Mouse (Mus musculus) E14TG2a.4 (cell line): Measurements from ENCODE around the gene Trappc12.

Experiments
- CTCF ChIP-seq: conservative IDR thresholded peaks from 2 replicates; pipeline ENCODE4 v1.5.1; 2014; ENCODE audit warnings: low read length
- NANOG ChIP-seq: IDR thresholded peaks from 2 replicates; pipeline ENCODE4 v1.6.1; 2014; ENCODE audit warnings: borderline replicate concordance, low read length, mixed read lengths
- POU5F1 ChIP-seq: IDR thresholded peaks from 2 replicates; pipeline ENCODE4 v1.6.1; 2014; ENCODE audit warnings: low read length, borderline replicate concordance

DNA sequence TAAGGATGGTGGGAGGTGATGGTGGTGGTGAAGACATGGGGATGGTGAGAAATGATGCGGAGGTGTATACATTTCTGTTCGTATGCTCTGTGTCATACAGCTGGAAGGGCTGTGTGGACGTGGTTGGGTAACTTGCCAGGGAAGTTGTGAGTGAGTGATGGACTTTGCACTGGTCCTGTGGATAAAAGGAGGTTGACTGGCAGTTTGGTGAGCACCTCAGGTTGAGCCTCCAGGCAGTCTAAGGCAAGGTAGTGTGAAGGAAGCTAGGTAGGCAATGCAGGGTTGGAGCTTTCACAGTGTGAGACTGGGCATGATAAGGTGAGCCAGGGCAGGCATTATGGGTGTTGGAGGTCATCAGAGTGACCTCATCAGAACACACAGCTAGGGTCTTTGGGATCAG, 32.4 kb upstream of the Trappc12 start:
- TF ChIP-seq CTCF (no peak), NANOG (no peak), POU5F1 (no peak)
